Comparison of ENCODE assay signal across 9 mouse cellular contexts in genomic region chr2:164563339-164564038, GRCm38 (mm10). TPM values are rescaled to one million over a fixed set of nuclear protein-coding genes. Genes with fewer than 3 reads are reported as not detected.
DNase-seq lines count a peak whose midpoint lies in the region; ATAC-seq and TF ChIP-seq lines count a peak whose summit lies in the region.
"Had no signal": no experiment of that assay in that cellular context is flagged by ENCODE, and none has a peak within 500 bp of the region (broad histone marks: within the 10 kb centered on the region; RNA-seq: fewer than 3 reads in every experiment).

No protein-coding gene starts in this region.

- peak; percentile 27; the same call in 1 of the 2 replicates for TF ChIP-seq CTCF in cerebellum, adult 2 months (IDR thresholded peaks at IDR 0.05; ENCODE audit: borderline replicate concordance, insufficient read depth, low read depth, low read length)
- TF ChIP-seq CTCF in ES-Bruce4 (IDR thresholded peaks at IDR 0.05; ENCODE audit: low read depth, low read length), result peak; percentile 16

- TF ChIP-seq EP300 in ES-Bruce4 (IDR thresholded peaks at IDR 0.05; ENCODE audit: insufficient read depth, low read depth, low read length), result no peak

- no peak for TF ChIP-seq POLR2A in cerebellum, adult 2 months (IDR thresholded peaks at IDR 0.05; ENCODE audit: borderline replicate concordance, insufficient read depth, low read length)
- no peak for TF ChIP-seq POLR2A in ES-Bruce4 (IDR thresholded peaks at IDR 0.05; ENCODE audit: insufficient read depth, low read length)

- ATAC-seq in hematopoietic stem cell, adult 5-6 weeks (replicated peaks in 1 of 2; ENCODE audit: insufficient read depth in 1 of 2, low FRiP score in 2 of 2, low TSS enrichment in 1 of 2, low read depth in 1 of 2, poor library complexity in 2 of 2, severe bottlenecking in 2 of 2), result peak; percentile 43 to 60

- peaks cover 4% of the 10 kb centered on the region; the same call in 1 of the 2 replicates for H3K27me3 ChIP-seq in cerebellum, adult 2 months (ENCODE audit: control insufficient read depth, insufficient read depth, low read length)
- H3K27me3 ChIP-seq in ES-Bruce4 (ENCODE audit: control insufficient read depth, insufficient read depth, low read length, poor library complexity, severe bottlenecking), result no peaks in the 10 kb centered on the region

- peak overlapping the region; percentile 79 for H3K9ac ChIP-seq in ES-Bruce4 (ENCODE audit: low read depth, poor library complexity, severe bottlenecking)

- peaks cover 7% of the 10 kb centered on the region; the same call in 1 of the 2 replicates for H3K9me3 ChIP-seq in ES-Bruce4 (replicated peaks; ENCODE audit: control insufficient read depth, insufficient read depth, low read length, poor library complexity, severe bottlenecking)

- under 1% methylated on average over 32 of the region's 32 CpGs for WGBS in cerebellum, adult 2 months

- H3K27ac ChIP-seq in cerebellum, adult 2 months (ENCODE audit: insufficient read depth, low read length), result no peak overlapping the region
- peak overlapping the region; percentile 1; the same call in 1 of the 2 replicates for H3K27ac ChIP-seq in ES-Bruce4 (ENCODE audit: insufficient read depth, low read length)
- H3K27ac ChIP-seq: macrophage had no signal

- DNase-seq in cerebellum, adult 2 months, result no peak
- no peak for DNase-seq in cerebellum, adult 9-10 months
- peak; percentile 37 for DNase-seq in embryo, embryonic 11.5 days (ENCODE audit: low read depth, low spot score)
- peak; percentile 31 to 63 for DNase-seq in layer of hippocampus, postnatal 10 days (ENCODE audit: low spot score in 2 of 2)
- peak; percentile 42 for DNase-seq in lung, postnatal 14 days
- peak; percentile 52 to 61 for DNase-seq in right cerebral cortex, adult 2 months (ENCODE audit: low spot score in 2 of 2)

- peaks cover 15% of the 10 kb centered on the region for H3K36me3 ChIP-seq in ES-Bruce4 (ENCODE audit: control insufficient read depth, insufficient read depth, low read length, poor library complexity, severe bottlenecking)

- no peaks in the 10 kb centered on the region; the same call in 1 of the 2 replicates for H3K4me1 ChIP-seq in cerebellum, adult 2 months (ENCODE audit: control insufficient read depth, insufficient read depth, low read length)
- H3K4me1 ChIP-seq in ES-Bruce4 (ENCODE audit: control insufficient read depth, insufficient read depth, low read length), result peaks cover 3% of the 10 kb centered on the region

- H3K4me3 ChIP-seq in cerebellum, adult 2 months (replicated peaks; ENCODE audit: insufficient read depth, low read depth, low read length), result peak overlapping the region; percentile 15
- H3K4me3 ChIP-seq in ES-Bruce4 (ENCODE audit: low read depth, low read length), result peak overlapping the region; percentile 65

RNA-seq across cellular contexts. Expression of gene Wfdc2, which starts 1.3 kb away (rescaled TPM):
- 0.87 and 2.1 TPM in 2 replicates for polyA plus RNA-seq in cerebellum, adult 2 months (2012; rRNA removed)
- polyA plus RNA-seq in ES-Bruce4 (2011; ENCODE audit: insufficient read depth, insufficient read length, low read depth, missing spikeins), result 123 and 135 TPM in 2 replicates
- 7.5 and 11.6 TPM in 2 replicates for total RNA-seq in hematopoietic stem cell, adult 5-6 weeks (2017)
- total RNA-seq in layer of hippocampus, postnatal 10 days (2021), result under 1 TPM in 1 of 2 experiments, not detected in 1; 0.73 TPM
- polyA plus RNA-seq: macrophage had no signal

RNA-seq across cellular contexts. Expression of gene Spint3, which starts 9.8 kb away (rescaled TPM):
- polyA plus RNA-seq in cerebellum, adult 2 months (2012; rRNA removed), result not detected in 2 replicates
- polyA plus RNA-seq in ES-Bruce4 (2011; ENCODE audit: insufficient read depth, insufficient read length, low read depth, missing spikeins), result not detected in 2 replicates
- total RNA-seq in hematopoietic stem cell, adult 5-6 weeks (2017), result not detected in 2 replicates
- not detected for total RNA-seq in layer of hippocampus, postnatal 10 days (2021)
- polyA plus RNA-seq: macrophage had no signal

RNA-seq across cellular contexts. Expression of gene Wfdc6a, which starts 21.8 kb away (rescaled TPM):
- polyA plus RNA-seq in cerebellum, adult 2 months (2012; rRNA removed), result 0.24 TPM in 1 of 2 replicates, not detected in the other
- not detected in 2 replicates for polyA plus RNA-seq in ES-Bruce4 (2011; ENCODE audit: insufficient read depth, insufficient read length, low read depth, missing spikeins)
- total RNA-seq in hematopoietic stem cell, adult 5-6 weeks (2017), result not detected in 2 replicates
- 1 to 10 TPM in 1 of 2 experiments, under 1 TPM in 1; 0.78 to 2.2 TPM for total RNA-seq in layer of hippocampus, postnatal 10 days (2021)
- polyA plus RNA-seq: macrophage had no signal

RNA-seq across cellular contexts. Expression of gene Eppin, which starts 29.9 kb away (rescaled TPM):
- not detected in 2 replicates for polyA plus RNA-seq in cerebellum, adult 2 months (2012; rRNA removed)
- not detected in 2 replicates for polyA plus RNA-seq in ES-Bruce4 (2011; ENCODE audit: insufficient read depth, insufficient read length, low read depth, missing spikeins)
- not detected in 2 replicates for total RNA-seq in hematopoietic stem cell, adult 5-6 weeks (2017)
- total RNA-seq in layer of hippocampus, postnatal 10 days (2021), result not detected
- polyA plus RNA-seq: macrophage had no signal

RNA-seq across cellular contexts. Expression of gene Wfdc6b, which starts 49.8 kb away (rescaled TPM):
- polyA plus RNA-seq in cerebellum, adult 2 months (2012; rRNA removed), result 0.11 and 0.20 TPM in 2 replicates
- polyA plus RNA-seq in ES-Bruce4 (2011; ENCODE audit: insufficient read depth, insufficient read length, low read depth, missing spikeins), result not detected in 2 replicates
- not detected in 2 replicates for total RNA-seq in hematopoietic stem cell, adult 5-6 weeks (2017)
- total RNA-seq in layer of hippocampus, postnatal 10 days (2021), result not detected
- polyA plus RNA-seq: macrophage had no signal

Comparison
In these comparisons a context has a peak if more than half of its experiments do, and no peak if none do; other contexts are left out.
1. DNase-seq: peak in embryo, embryonic 11.5 days (single experiment), layer of hippocampus, postnatal 10 days (2 of 2), lung, postnatal 14 days (single experiment) and right cerebral cortex, adult 2 months (2 of 2); none in cerebellum, adult 2 months (0 of 2) and cerebellum, adult 9-10 months (single experiment).